Mouse (Mus musculus) kidney, postnatal 0 days (tissue): Measurements from ENCODE around the gene Arhgap40. TPM values are rescaled to one million over a fixed set of nuclear protein-coding genes. Genes with fewer than 3 reads are reported as not detected.

Experiments
- ATAC-seq: fragments of 200-750 bp; cut with Nextera tagmentation; replicated peaks from 2 replicates; pipeline ENCODE4 v1.8.0; 2017; ENCODE audit warnings: low read depth, moderate number of reproducible peaks, moderate TSS enrichment, moderate library complexity; ENCODE audit not compliant: low FRiP score
- DNase-seq: peaks from one replicate; pipeline ENCODE4 v3.0.0-alpha.2; 2016; ENCODE audit warnings: low spot score
- H3K27ac ChIP-seq: fragments of 300-500 bp; sonication (generic); 2 replicates; pipeline ENCODE4 v1.5.1; 2014; ENCODE audit warnings: mild to moderate bottlenecking
- H3K27me3 ChIP-seq: fragments of 300-500 bp; sonication (generic); 2 replicates; pipeline ENCODE4 v1.6.1; 2014; ENCODE audit warnings: low read length, mixed read lengths; ENCODE audit not compliant: insufficient read depth
- H3K36me3 ChIP-seq: fragments of 300-500 bp; sonication (generic); 2 replicates; pipeline ENCODE4 v1.6.1; 2014; ENCODE audit warnings: low read length, mixed read lengths; ENCODE audit not compliant: insufficient read depth
- H3K4me1 ChIP-seq: fragments of 300-500 bp; sonication (generic); replicated peaks from 2 replicates; pipeline ENCODE4 v1.6.1; 2014; ENCODE audit warnings: antibody characterized with exemption, low read length, mixed read lengths; ENCODE audit not compliant: insufficient read depth
- H3K4me2 ChIP-seq: fragments of 300-500 bp; sonication (generic); 2 replicates; pipeline ENCODE4 v1.6.1; 2014; ENCODE audit warnings: mild to moderate bottlenecking, low read length, moderate library complexity, mixed read lengths
- H3K4me3 ChIP-seq: fragments of 300-500 bp; sonication (generic); replicated peaks from 2 replicates; pipeline ENCODE4 v1.5.1; 2014; ENCODE audit warnings: low read depth, low read length
- H3K9ac ChIP-seq: fragments of 300-500 bp; sonication (generic); 2 replicates; pipeline ENCODE4 v1.6.1; 2014; ENCODE audit warnings: low read depth, low read length
- H3K9me3 ChIP-seq: fragments of 300-500 bp; sonication (generic); replicated peaks from 2 replicates; pipeline ENCODE4 v1.6.1; 2016; ENCODE audit warnings: low read length, inconsistent platforms, mixed read lengths
- CTCF ChIP-seq: IDR thresholded peaks from 2 replicates; pipeline ENCODE4 v1.5.1; 2016; ENCODE audit warnings: antibody characterized with exemption, low read depth, mild to moderate bottlenecking, moderate library complexity
- WGBS: fragments of 180-500 bp; shearing (Covaris S2); extraction: QIAGEN DNeasy Blood & Tissue Kit; methylation state at CpG from one replicate; pipeline ENCODE4 v1.1.7; 2014; 5-methylcytosine and 5-hydroxymethylcytosine counted together
- polyA plus RNA-seq: library from polyadenylated mRNA; unstranded; fragments of >200 nt; fragmentation: Nextera tagmentation; extraction: Ambion mirVana; gene quantifications from 2 replicates; pipeline ENCODE4 v1.2.1, GENCODE M21; 2015

The Arhgap40 gene
- polyA plus RNA-seq, 1 experiment from 2014 or later = 0.74 TPM

GRCm38 (mm10) chr2:158503671-158504070 lies 8.9 kb upstream of the Arhgap40 start:
- Histone ChIP-seq H3K9me3 (no peaks in the 10 kb centered on the region), H3K27ac (no peak overlapping the region), H3K9ac (no peak overlapping the region), H3K4me1 (no peaks in the 10 kb centered on the region), H3K4me2 (no peak overlapping the region), H3K4me3 (no peak overlapping the region), H3K36me3 (peaks cover 5% of the 10 kb centered on the region; the same call in 1 of the 2 replicates), H3K27me3 (no peaks in the 10 kb centered on the region)
- ATAC-seq = no peak
- no peak for DNase-seq
- WGBS = 46% methylated on average over 4 of the region's 4 CpGs
- no peak for TF ChIP-seq CTCF

- Histone ChIP-seq H3K36me3 (no peaks in the 10 kb centered on the region), H3K4me2 (no peak overlapping the region), H3K9ac (no peak overlapping the region), H3K4me3 (no peak overlapping the region), H3K27ac (no peak overlapping the region), H3K27me3 (no peaks in the 10 kb centered on the region), H3K9me3 (no peaks in the 10 kb centered on the region), H3K4me1 (no peaks in the 10 kb centered on the region)
- DNase-seq = no peak
- TF ChIP-seq CTCF = no peak
- ATAC-seq = no peak
- 74% methylated on average over 5 of the region's 5 CpGs for WGBS
These were observed 6.1 kb upstream of the Arhgap40 start for GRCm38 (mm10) chr2:158506475-158506874.

GRCm38 (mm10) chr2:158507046-158507445 lies 5.5 kb upstream of the Arhgap40 start:
- no peak for ATAC-seq
- Histone ChIP-seq H3K9me3 (no peaks in the 10 kb centered on the region), H3K36me3 (no peaks in the 10 kb centered on the region), H3K4me3 (no peak overlapping the region), H3K4me1 (no peaks in the 10 kb centered on the region), H3K4me2 (no peak overlapping the region), H3K9ac (no peak overlapping the region), H3K27ac (no peak overlapping the region), H3K27me3 (no peaks in the 10 kb centered on the region)
- WGBS = 94% methylated on average over 10 of the region's 10 CpGs
- DNase-seq = no peak
- TF ChIP-seq CTCF = no peak

GRCm38 (mm10) chr2:158510665-158511064 lies 1.9 kb upstream of the Arhgap40 start:
- peak; percentile 81 for ATAC-seq
- no peaks in the 10 kb centered on the region for H3K36me3 ChIP-seq

GRCm38 (mm10) chr2:158513821-158514336 lies 1.3 kb downstream of the Arhgap40 start:
- no peak overlapping the region for H3K9ac ChIP-seq
- H3K36me3 ChIP-seq = no peaks in the 10 kb centered on the region
- no peaks in the 10 kb centered on the region for H3K9me3 ChIP-seq
- WGBS = 76% methylated on average over 12 of the region's 12 CpGs
- no peak overlapping the region for H3K4me2 ChIP-seq
- no peak overlapping the region for H3K27ac ChIP-seq
- no peaks in the 10 kb centered on the region for H3K4me1 ChIP-seq
- ATAC-seq = no peak
- no peak for DNase-seq
- H3K27me3 ChIP-seq = no peaks in the 10 kb centered on the region
- TF ChIP-seq CTCF = no peak
- no peak overlapping the region for H3K4me3 ChIP-seq

More at GRCm38 (mm10) chr2:158510665-158511064, 1.9 kb upstream of the Arhgap40 start:
- Histone ChIP-seq H3K27me3 (no peaks in the 10 kb centered on the region), H3K9ac (no peak overlapping the region), H3K4me2 (no peak overlapping the region), H3K9me3 (no peaks in the 10 kb centered on the region), H3K4me1 (no peaks in the 10 kb centered on the region), H3K4me3 (no peak overlapping the region), H3K27ac (no peak overlapping the region)
- no peak for TF ChIP-seq CTCF
- 42% methylated on average over 6 of the region's 6 CpGs for WGBS
- peak; percentile 48 for DNase-seq

GRCm38 (mm10) chr2:158518583-158518982 lies 6.0 kb downstream of the Arhgap40 start:
- H3K9me3 ChIP-seq = no peaks in the 10 kb centered on the region
- no peak overlapping the region for H3K9ac ChIP-seq
- H3K4me2 ChIP-seq = no peak overlapping the region
- TF ChIP-seq CTCF = no peak
- H3K27me3 ChIP-seq = no peaks in the 10 kb centered on the region
- H3K27ac ChIP-seq = no peak overlapping the region
- 60% methylated on average over 6 of the region's 6 CpGs for WGBS
- DNase-seq = no peak
- H3K4me3 ChIP-seq = no peak overlapping the region
- ATAC-seq = no peak
- H3K4me1 ChIP-seq = no peaks in the 10 kb centered on the region
- no peaks in the 10 kb centered on the region for H3K36me3 ChIP-seq

GRCm38 (mm10) chr2:158519071-158519470 lies 6.5 kb downstream of the Arhgap40 start:
- H3K27me3 ChIP-seq = no peaks in the 10 kb centered on the region
- H3K4me2 ChIP-seq = no peak overlapping the region
- H3K27ac ChIP-seq = no peak overlapping the region
- H3K9ac ChIP-seq = no peak overlapping the region
- H3K4me3 ChIP-seq = no peak overlapping the region
- no peaks in the 10 kb centered on the region for H3K9me3 ChIP-seq
- no peak for DNase-seq
- no peaks in the 10 kb centered on the region for H3K36me3 ChIP-seq
- ATAC-seq = no peak
- no peaks in the 10 kb centered on the region for H3K4me1 ChIP-seq
- WGBS = 71% methylated on average over 11 of the region's 11 CpGs
- TF ChIP-seq CTCF = no peak
